Mouse (Mus musculus): ENCODE data around the gene Slc22a23. TPM values are rescaled to one million over a fixed set of nuclear protein-coding genes. Genes with fewer than 3 reads are reported as not detected.
A peak's percentile ranks its signal among the peaks of the same experiment; 100 is the strongest.

The Slc22a23 gene
- total RNA-seq, 2 experiments from 2014 or later = 48.5 to 54.7 TPM

DNA sequence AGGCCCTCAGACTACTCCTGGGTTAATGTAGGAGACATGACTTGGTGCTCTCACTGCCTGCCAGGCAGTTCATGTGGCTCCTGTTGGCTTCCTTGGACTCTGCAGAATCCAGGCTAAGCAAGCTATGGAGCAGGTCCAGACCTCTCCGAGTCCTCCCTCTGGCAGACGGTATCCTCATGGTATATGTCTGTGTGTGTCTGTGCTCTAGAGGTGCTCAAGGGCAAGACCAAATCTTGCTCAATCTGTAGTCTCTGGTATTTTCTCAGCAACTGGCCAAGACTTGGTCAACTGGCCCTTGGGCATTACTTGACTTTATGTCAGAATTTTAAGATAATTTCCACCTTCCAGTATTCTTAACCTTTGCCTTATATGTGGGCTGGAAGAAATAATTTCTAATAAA is 159.6 kb downstream of the Slc22a23 start:
- no peak for DNase-seq (ENCODE audit: low spot score in 2 of 2)

DNA sequence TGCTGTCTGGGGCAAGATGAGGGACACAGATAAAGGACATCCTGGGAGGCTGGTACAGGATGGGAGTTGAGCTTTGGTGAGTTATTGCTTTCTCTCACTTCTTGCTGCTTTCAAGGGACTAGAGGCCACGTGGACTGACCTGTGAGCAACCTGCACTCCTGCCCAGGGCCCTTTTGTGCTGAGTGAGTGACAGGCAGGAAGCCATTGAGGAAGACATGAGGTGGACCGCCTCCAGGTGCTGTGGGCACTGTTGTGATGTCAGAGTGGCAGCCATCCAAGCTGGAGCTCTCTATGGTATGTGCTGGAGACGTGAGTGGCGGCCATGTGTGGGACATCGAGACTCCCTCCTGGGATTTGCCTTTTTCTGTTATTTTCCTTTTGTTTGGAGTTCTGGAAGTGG is 163.4 kb downstream of the Slc22a23 start:
- DNase-seq (ENCODE audit: low spot score in 2 of 2) = no peak

DNA sequence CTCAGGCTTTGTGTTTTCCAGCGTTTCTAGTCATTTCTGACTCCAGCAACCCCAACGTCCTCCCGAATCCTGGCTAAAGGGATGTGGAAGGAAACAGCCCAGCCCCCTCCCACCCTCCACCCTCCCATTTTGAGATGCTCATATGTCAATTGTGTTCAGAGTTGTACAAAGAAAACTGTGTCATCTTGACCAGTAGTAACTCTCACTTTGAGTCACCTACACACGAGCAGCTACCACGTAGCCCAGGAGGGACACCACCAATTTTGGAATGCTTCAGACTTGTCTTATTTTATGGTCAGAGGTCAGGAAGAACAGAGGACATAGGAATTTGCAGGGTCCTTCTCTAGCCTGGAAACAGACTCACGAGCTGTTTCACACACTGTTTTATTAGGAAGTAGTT is 171.0 kb downstream of the Slc22a23 start:
- no peak for DNase-seq (ENCODE audit: low spot score in 2 of 2)

DNA sequence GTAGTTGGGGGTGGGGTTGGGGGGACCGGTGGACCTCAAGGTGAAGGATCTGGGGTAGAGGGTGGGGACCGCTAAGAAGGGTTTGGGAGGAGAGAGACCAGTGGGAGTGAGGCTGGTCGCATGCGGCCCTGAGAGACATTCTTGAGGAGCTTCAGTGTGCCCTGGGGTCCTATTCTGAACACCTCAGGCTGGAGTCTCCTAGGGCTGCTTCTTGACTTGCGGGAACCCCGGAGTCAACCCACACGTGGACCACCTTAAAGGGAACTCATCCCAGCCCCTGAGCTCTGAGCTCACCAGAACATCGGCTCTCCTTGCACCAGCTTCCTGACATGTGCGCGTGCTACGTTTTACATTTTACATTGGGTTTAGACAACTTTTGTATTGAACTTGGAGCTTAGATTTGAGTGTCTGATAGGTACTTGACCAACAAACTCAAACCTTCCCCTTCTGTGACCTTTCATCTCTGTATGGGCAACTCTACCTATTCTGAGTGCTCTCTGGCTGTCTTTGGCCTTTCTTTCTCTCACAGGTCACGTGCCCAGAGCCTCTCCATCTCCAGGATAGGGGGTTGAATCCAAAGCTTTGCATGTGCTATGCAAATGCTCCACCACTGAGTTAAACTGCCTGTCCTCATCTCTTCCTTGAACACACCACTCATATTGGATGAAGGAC is 181.5 kb downstream of the Slc22a23 start:
- DNase-seq (ENCODE audit: low spot score in 2 of 2) = peak in 1 of 2 experiments; percentile 34

DNA sequence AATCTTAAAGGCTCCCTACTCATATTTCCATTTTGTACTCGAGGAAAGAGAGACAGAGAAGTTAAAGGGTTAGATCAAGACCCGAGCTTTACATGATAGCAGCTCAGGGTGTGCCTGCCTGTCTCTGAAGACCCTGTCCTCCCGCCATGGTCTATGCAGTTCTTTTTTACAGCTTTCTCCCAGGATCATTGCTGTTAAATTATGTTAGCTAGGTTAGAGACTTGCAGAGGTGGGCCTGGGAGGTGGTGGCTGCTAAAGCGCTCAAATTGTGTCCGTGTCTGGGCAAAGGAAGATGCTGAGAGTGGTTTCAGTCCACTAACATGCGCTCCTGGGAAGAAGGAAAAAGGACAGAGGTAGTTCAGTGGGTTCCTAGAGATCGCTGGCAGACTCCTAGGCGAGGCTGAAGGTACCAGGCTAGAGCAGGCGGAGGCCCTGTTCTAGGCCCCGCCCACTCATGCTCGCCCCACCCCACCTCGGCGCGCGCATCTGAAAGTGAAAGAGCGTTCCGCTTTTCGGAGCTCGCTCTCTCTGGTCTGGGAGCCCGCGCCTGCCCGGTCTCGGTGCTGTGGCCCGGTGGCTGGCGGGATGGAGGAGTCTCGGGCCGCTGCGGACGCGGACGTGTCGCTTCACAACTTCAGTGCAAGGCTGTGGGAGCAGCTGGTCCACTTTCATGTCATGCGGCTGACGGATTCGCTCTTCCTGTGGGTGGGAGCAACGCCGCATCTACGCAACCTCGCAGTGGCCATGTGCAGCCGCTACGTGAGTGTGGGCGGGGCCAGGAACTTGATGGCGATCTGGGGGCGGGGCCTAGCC is 182.3 kb downstream of the Slc22a23 start, which contains the start of gene Psmg4:
TSS of gene Psmg4 (plus strand) at position 474 of the 813 bp plus-strand sequence.
- peak; percentile 90 to 92 for DNase-seq (ENCODE audit: low spot score in 2 of 2)

DNA sequence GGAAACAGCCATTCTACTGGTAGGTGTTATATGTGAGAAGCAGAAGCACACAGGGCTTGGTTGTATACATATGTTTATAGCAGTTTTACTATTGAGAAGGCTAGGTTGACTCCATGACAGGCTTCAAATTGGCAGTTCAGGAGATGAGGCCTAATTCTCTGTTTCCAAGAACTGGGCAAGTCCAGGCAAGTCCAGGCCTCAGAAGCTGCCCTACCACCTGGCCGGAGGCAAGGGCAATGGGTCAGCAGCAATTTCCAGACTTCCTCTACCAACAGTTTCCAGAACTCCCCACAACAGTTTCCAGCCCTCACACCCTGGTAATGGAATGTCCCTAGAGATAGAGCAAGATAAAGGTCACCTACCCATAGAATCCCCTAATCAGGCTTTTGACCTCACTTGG is 185.1 kb downstream of the Slc22a23 start:
- DNase-seq (ENCODE audit: low spot score in 2 of 2) = no peak

DNA sequence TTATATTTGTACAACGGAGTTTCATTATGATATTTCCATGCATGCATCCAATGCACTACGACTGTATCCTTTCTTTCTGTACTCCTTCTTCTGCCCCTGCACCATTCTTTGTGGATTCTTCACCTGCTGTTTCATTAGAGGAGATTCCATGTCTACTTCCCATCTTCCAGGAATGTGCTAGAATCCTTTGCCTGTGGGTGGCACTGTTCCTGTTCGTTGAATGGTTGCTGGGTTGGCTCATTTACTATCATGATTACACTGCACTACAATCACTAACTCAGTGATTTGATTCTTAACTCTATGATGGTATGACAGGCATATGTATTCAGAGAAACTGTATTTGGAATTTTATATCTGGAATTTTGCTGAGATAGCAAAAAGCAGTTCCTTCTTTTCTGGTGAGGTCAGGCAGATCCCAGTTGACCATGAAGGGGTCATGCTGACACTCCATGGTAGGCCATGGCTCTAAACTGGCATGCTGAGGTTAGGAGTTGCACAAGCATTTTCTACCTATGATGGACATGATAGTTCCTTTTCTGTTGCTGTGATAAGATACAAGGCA is 187.3 kb downstream of the Slc22a23 start:
- no peak for DNase-seq (ENCODE audit: low spot score in 2 of 2)

DNA sequence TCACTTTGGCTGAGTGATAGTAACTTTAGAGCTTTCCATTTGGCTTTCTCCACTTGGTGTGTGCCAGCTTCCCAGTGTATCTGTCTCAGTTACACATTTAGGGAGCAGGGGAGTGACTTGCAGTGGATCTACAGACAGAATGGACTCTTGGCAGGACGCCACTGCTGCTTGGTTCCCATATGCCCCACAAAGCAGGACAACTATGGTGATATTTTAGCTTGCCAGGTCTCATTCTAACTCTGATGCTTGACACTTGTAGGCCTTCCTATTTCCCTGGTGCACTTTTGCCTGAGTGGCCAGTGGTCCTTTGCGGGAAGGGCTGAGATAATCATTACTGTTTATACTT is 188.2 kb downstream of the Slc22a23 start:
- no peak for DNase-seq (ENCODE audit: low spot score in 2 of 2)

DNA sequence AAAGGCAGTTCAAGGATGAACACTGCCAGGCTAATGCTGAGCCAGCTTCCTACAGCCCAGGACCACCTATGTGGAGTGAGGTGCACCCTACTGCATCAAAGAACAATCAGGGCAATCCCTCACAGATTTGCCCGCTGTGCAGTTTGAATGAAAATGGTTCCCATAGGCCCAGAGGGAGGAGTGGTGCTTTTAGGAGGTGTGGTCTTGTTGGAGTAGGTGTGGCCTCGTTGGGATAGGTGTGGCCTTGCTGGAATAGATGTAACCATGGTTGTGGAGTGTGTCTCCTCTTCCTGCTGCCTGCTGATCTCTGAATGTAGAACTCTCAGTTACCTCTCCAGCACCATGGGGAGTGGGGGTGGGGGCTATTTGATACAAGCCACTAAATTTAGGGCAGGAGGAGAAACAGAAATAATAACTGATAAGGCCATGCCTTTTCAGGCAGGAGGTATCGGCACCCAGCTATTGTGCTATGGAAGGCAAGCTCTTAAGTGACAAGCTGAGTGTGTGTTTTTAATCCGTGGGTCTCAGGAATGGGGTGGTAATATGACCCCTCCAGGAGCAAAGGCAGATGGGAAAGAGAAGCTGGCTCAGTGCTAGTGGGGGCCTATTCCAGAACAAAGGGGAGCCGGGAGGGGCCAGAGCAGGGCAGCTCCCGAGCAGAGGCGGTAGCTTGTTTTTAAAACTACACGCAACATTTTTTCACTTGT is 188.7 kb downstream of the Slc22a23 start:
- no peak for DNase-seq (ENCODE audit: low spot score in 2 of 2)

DNA sequence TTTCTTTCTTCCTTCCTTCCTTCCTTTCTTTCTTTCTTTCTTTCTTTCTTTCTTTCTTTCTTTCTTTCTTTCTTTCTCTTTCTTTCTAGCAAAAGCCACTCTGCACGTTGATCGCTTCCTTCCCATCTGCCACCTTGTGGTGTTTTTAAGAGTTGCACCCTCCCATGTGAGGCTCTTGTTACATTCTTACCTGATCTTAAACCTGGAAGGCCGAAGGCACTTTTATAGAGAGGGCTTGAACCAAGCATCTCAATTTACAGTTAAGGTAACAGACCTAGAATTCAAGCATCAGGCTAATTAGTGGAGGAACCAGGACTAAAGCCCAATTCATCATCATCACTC is 190.1 kb downstream of the Slc22a23 start:
- DNase-seq (ENCODE audit: low spot score in 2 of 2) = peak; percentile 68 to 82

DNA sequence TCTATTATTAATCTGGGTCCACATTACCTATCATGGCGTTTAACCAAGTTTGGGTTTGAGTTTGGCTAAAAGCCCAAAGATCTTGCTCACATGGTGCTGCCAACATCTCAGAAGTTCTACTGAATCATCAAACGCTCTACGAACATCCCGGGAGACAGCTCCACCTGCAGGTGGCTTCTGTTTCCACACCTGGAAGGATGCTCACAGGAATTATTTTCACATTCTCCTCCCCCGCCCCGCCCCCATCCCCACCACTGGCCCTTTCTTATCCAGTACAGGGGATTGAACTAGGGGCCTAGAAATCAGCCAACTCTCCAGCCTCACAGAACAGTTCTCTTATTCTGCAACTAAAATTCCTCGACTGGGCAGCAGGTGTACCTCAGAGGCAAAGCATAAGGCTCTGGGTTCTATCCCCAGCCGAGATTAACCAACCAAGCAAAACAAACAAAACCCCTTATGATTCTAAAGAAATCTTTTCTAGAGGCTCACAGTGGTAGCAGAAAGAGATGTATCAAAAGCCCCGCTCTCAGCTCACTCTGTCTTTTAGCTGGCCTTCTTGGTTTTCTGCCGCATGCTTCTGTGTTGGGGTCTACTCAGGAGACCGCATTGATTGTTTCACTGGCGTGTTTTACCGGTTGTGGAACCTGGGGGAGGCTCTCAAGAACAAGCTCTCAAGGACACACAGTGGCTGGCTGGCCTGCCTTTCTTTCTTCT is 190.6 kb downstream of the Slc22a23 start:
- peak; percentile 79 to 81 for DNase-seq (ENCODE audit: low spot score in 2 of 2)

DNA sequence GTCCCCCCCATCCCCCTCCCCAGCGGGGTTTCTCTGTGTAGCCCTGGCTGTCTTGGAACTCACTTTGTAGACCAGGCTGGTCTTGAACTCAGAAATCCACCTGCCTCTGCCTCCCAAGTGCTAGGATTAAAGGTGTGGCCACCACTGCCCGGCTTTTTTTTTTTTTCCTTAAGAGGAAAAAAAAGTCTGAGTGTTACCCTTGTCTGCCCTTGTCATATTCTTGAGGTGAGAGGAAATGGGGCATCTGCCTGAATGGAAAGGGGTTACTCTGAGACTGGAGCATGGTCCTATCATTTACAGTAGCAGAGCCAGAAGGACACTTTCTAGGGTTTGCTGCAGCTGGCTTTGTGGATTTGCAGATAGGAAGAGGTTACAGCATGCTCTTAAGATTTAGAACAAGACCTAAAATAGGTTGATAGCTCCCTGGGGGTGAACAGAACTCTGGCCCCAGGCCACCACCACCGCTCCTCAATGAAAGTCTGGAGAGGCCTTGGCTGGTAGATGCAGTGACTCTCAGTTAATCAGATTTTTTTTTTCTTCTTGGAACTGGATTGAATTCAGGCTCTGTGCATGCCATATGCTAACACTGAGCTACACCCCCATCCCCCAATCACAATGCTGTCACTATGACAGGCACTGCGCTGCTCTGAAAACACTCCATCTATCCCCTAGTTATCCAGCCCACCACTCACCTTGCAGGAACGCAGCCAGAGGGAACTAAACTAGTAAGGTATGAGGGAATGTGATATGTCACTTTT is 191.5 kb downstream of the Slc22a23 start:
- no peak for DNase-seq (ENCODE audit: low spot score in 2 of 2)

DNA sequence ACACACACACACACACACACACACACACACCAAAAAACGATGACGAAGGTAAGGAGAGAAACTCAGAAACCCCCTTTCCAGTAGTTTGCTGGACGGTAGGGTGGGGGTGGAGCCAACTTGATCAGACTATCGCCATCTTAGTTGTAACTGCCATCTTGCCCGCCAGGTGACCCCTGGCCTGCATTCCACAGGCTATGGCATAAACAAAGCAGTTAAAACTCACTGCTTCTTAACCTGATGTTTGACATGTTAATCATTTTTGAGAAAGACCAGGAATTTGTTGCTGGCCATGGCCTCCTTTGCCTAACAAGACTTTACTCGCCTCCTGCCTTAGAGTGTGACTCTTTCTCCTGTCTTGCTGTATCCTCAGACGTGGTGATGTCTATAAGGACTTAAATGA is 192.3 kb downstream of the Slc22a23 start:
- no peak for DNase-seq (ENCODE audit: low spot score in 2 of 2)

DNA sequence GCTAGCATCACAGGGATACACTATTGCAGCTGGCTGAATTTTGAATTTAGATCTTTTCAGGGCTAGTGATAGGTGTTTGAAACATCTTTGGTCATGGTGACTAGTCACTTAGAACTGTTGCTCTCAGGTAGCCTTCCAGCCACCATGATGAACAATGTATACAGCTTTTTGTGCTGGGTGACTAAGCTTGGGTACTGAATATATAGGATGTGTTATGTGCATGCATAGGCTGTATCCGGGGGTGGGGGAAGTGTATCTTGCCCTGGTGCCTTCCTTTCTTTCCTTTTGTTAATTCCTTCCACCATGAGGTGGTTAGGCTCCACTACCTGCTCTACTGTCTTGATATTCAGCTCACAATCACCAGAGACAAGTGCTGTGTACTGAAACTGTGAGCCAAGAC is 193.6 kb downstream of the Slc22a23 start:
- DNase-seq (ENCODE audit: low spot score in 2 of 2) = no peak

DNA sequence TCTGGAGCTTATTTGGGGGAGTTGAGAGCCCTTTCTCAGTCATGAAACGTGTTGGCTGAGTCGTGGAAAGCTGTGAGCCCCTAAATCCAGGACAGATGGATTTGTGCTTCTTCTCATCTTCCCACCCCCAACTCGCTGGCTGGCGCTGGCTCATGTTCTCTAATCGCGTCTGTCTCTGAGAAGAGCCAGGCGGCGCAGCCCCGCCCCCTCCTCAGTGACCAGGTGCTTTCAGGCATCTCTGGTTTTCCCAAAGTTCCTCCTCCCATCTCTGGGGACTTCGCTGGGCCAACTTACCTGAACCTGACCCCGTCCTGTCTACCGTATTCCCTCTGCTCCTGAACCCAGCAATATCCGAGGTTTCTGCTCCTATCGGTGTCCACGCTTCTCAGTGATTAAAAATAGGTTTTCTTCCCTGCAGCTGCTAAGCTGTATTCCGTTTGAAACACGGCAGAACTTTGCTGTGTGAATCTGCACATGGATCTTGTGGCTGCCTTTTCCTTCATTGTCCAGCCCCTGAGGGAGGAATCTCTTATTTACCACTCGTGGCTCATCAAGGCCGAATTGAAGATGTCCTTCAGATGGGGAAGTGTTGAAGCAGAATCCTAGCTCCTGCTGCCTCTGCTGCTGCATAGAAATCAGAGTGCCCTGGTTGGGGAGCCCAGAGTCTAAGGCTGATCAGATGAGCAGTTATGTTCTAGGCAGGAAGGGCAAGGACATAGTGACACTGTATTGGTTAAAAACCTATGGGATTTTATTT is 194.5 kb downstream of the Slc22a23 start:
- peak in 1 of 2 experiments; percentile 65 for DNase-seq (ENCODE audit: low spot score in 2 of 2)

DNA sequence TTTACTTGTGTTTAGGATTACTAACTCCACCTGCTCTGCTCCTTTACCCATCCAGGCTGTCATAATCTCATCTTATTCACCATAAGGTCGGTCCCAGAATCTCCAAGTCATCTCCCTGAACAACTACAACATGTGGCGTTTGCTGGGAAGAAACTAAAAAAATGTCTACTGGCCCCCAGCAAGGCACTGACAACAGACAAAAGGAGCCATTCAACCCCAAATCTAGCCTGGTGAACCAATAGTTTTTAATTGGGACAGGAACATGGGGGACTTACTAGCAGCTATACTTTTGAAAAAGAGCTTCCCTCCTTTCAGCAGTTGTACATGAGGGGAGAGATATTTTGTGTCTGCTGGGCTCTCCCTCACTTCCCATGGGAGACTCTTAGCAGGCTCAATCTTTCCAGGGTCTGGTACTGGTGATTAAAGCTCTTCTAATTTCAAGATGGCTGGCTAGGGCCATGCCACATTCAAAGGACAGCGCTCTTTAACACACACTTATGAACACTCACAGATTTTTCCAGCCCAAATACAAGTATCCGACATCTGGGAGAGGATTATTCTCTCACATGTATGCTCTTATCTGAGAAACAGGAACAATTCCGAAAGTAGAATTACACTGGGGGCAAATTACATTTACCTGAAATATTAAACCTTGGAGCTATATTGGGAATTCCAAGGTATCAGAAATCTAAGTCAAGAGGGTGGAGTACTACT is 195.4 kb downstream of the Slc22a23 start:
- no peak for DNase-seq (ENCODE audit: low spot score in 2 of 2)

DNA sequence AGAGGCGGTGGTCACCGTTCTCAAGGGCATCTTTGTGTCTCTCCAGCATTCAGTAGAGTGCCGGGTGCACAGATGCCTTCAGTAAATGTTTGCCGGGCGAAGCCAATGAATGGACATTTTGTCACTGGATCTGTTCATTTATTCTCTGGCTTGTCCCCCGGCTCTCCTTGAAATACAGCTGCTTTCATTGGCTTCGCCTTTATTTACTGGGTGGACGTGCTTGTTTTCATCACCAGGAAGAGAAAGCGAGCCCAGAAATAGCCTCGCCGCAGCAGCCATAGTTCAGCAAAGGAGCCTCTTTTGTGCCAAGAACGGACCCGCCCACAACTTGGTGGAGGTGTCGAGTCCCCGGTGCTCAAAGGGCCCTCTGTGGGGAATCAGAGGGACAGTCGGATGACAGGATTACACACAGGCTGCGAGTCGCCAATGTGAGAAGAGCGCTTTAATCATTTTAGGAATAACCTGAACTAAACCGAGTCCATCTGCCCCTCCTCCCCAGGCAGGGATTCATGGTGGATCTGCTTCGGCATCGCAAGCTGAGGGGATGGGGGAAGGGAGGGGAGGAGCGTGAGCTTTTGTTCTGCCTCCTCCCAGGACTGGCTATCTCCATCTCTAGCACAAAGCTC is 196.1 kb downstream of the Slc22a23 start:
- DNase-seq (ENCODE audit: low spot score in 2 of 2) = peak; percentile 54 to 66

DNA sequence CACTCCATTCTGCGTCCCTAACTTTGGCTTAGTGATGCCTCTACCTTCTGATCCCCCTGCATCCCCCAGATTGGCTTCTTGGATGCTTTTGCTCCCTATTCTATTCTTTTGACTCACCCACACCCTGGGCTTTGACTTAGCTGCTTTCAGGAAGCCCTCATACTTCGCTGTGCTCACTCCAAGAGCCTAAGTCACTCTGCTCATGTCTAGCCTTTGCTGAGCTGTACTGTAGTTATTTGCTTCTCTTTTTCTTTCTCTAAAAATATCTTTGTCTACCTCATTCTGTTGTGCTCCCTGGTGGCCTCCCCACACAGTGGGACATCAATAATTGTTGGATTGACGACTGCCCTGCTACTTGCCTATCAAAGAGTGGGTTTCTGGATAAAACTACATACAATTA is 196.8 kb downstream of the Slc22a23 start:
- no peak for DNase-seq (ENCODE audit: low spot score in 2 of 2)

DNA sequence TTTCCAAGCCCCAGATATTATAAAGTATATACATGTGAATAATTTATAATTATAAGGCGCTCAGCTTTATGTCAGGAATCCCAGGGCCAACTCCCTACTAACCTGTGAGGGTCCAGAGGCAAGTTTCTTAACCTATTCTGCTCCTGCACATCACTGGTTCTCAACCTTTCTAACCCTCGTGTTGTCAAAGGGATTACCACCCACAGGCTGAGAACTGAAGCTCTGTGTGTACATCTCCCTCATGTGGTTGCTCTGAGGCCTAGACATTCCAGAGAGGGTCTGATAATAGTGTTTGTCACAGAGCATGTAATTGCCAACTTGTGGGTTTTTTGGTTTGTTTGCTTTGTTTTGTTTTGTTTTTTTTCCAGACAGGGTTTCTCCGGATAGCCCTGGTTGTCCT is 198.1 kb downstream of the Slc22a23 start:
- no peak for DNase-seq (ENCODE audit: low spot score in 2 of 2)

Measured in left cerebral cortex, adult 18-20 months (tissue).